Mouse (Mus musculus) hindbrain, embryonic 15.5 days (tissue): ENCODE measurements around the gene Proca1. TPM values are rescaled to one million over a fixed set of nuclear protein-coding genes. Genes with fewer than 3 reads are reported as not detected.

Experiments
- ATAC-seq: fragments of 200-750 bp; cut with Nextera tagmentation; 2 replicates; pipeline ENCODE4 v1.8.0; 2017; ENCODE audit warnings: low read depth, moderate number of reproducible peaks, moderate TSS enrichment; ENCODE audit not compliant: low FRiP score
- H3K27ac ChIP-seq: fragments of 300-500 bp; sonication (generic); replicated peaks from 2 replicates; pipeline ENCODE4 v1.5.1; 2015; ENCODE audit warnings: mild to moderate bottlenecking, inconsistent platforms
- H3K27me3 ChIP-seq: fragments of 300-500 bp; sonication (generic); 2 replicates; pipeline ENCODE4 v1.6.1; 2015; ENCODE audit warnings: control low read depth, inconsistent platforms
- H3K36me3 ChIP-seq: fragments of 300-500 bp; sonication (generic); 2 replicates; pipeline ENCODE4 v1.6.1; 2015; ENCODE audit warnings: control low read depth, inconsistent platforms
- H3K4me1 ChIP-seq: fragments of 300-500 bp; sonication (generic); replicated peaks from 2 replicates; pipeline ENCODE4 v1.6.1; 2015; ENCODE audit warnings: control low read depth, inconsistent platforms
- H3K4me2 ChIP-seq: fragments of 300-500 bp; sonication (generic); 2 replicates; pipeline ENCODE4 v1.6.1; 2015; ENCODE audit warnings: moderate library complexity, mild to moderate bottlenecking, inconsistent platforms
- H3K4me3 ChIP-seq: fragments of 300-500 bp; sonication (generic); 2 replicates; pipeline ENCODE4 v1.5.1; 2015; ENCODE audit warnings: mild to moderate bottlenecking, inconsistent platforms
- H3K9ac ChIP-seq: fragments of 300-500 bp; sonication (generic); 2 replicates; pipeline ENCODE4 v1.6.1; 2015; ENCODE audit warnings: inconsistent platforms
- H3K9me3 ChIP-seq: fragments of 300-500 bp; sonication (generic); 2 replicates; pipeline ENCODE4 v1.6.1; 2016; ENCODE audit warnings: control low read depth, inconsistent platforms
- WGBS: fragments of 180-500 bp; shearing (Covaris S2); methylation state at CpG from one replicate; pipeline ENCODE4 v1.1.7; 2015; 5-methylcytosine and 5-hydroxymethylcytosine counted together
- polyA plus RNA-seq: library from polyadenylated mRNA; unstranded; fragments of >200 nt; fragmentation: Nextera tagmentation; extraction: Ambion mirVana; gene quantifications from 2 replicates; pipeline ENCODE4 v1.2.1, GENCODE M21; 2015

Proca1 gene
- polyA plus RNA-seq, 1 experiment from 2014 or later = 3.2 TPM

DNA sequence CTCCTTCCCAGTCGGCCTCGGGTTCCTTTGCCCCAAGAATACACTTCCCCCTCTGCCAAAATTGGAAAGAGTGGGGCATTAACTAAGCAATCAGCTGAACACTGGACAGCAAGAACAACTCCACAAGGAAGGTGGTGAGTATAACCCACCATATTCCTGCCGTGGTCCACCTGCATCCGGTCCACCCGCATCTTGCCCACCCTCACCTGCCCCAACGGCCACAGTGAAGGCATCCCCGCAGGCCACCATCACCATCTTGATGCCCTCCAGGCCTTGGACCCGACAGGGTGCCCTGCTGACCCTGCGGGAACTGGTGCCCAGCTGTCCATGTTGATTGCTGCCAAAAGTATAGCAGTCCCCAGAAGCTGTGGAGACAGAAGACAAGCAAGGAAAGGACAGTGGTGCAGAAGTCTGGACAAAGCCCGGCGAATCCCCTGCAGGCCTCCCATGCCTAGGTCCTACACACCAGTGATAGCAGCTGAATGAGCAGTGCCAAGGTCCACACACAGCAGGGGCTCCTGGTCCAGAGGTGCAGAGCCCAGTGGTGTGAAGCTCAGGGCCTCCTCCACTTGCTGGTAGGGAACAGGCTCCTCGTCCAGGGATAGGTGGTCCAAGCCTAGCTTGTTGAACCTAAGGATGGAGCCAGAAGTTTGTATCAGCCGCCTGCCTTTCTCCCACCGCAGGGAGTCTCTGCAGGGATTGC, 25.8 kb upstream of the Proca1 start:
- H3K27ac ChIP-seq = no peak overlapping the region
- 89% methylated on average over 14 of the region's 14 CpGs for WGBS
- no peak for ATAC-seq
- no peak overlapping the region for H3K4me2 ChIP-seq
- no peak overlapping the region for H3K9ac ChIP-seq
- H3K9me3 ChIP-seq = no peaks in the 10 kb centered on the region
- no peaks in the 10 kb centered on the region for H3K27me3 ChIP-seq
- peaks cover 25% of the 10 kb centered on the region for H3K4me1 ChIP-seq
- H3K4me3 ChIP-seq = no peak overlapping the region
- H3K36me3 ChIP-seq = no peaks in the 10 kb centered on the region

GRCm38 (mm10) chr11:78168541-78169468, 24.4 kb upstream of the Proca1 start:
- no peaks in the 10 kb centered on the region for H3K9me3 ChIP-seq
- H3K4me3 ChIP-seq = no peak overlapping the region
- no peak overlapping the region for H3K27ac ChIP-seq
- H3K4me1 ChIP-seq = peaks cover 11% of the 10 kb centered on the region
- no peak overlapping the region for H3K9ac ChIP-seq
- H3K27me3 ChIP-seq = no peaks in the 10 kb centered on the region
- WGBS = 66% methylated on average over 19 of the region's 19 CpGs
- no peak overlapping the region for H3K4me2 ChIP-seq
- no peak for ATAC-seq
- H3K36me3 ChIP-seq = no peaks in the 10 kb centered on the region

- no peak overlapping the region for H3K4me3 ChIP-seq
- no peak overlapping the region for H3K4me2 ChIP-seq
- peaks cover 9% of the 10 kb centered on the region for H3K4me1 ChIP-seq
- no peak overlapping the region for H3K27ac ChIP-seq
- no peaks in the 10 kb centered on the region for H3K36me3 ChIP-seq
- H3K9ac ChIP-seq = no peak overlapping the region
- WGBS = 93% methylated on average over 15 of the region's 15 CpGs
- no peak for ATAC-seq
- no peaks in the 10 kb centered on the region for H3K27me3 ChIP-seq
- H3K9me3 ChIP-seq = no peaks in the 10 kb centered on the region
Measured at GRCm38 (mm10) chr11:78170306-78170705, 22.9 kb upstream of the Proca1 start.

GRCm38 (mm10) chr11:78171328-78171727, 21.9 kb upstream of the Proca1 start:
- no peaks in the 10 kb centered on the region for H3K36me3 ChIP-seq
- H3K9me3 ChIP-seq = no peaks in the 10 kb centered on the region
- H3K4me3 ChIP-seq = no peak overlapping the region
- no peak for ATAC-seq
- H3K9ac ChIP-seq = no peak overlapping the region
- WGBS = 64% methylated on average over 4 of the region's 4 CpGs
- H3K4me1 ChIP-seq = peaks cover 6% of the 10 kb centered on the region
- no peak overlapping the region for H3K4me2 ChIP-seq
- no peaks in the 10 kb centered on the region for H3K27me3 ChIP-seq
- no peak overlapping the region for H3K27ac ChIP-seq

DNA sequence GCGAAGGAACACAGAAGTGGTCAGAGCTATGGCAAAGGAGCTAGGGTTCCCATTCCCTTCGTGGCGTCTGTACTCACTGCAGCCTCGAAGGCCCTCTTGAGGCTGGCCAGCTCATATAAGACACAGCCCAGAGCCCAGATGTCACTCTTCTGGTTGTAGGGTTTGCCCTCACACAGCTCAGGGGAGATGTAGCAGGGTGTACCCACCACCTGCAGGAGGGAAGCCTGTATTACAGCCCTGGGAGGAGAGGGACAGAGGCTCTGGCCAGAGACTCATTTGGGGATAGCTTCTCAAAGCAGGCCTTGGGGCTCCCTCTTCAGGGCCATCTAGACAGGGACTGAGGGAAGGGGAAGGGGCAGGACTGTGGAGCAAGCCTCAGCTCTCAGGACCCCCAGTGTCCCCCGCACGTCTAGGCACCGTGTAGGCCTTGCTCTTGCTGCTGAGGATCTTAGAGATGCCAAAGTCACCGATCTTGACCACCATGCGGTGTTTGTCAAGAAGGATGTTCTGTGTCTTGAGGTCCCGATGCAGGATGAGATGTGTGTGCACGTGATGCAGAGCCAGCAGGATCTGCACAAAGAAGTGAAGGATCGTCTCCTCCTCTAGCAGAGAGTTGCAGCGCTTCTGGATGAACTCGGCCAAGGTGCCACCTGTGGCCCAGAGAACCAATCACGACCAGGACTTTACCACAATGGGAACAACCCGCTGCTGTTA, 21.0 kb upstream of the Proca1 start:
- H3K36me3 ChIP-seq = no peaks in the 10 kb centered on the region
- H3K4me1 ChIP-seq = peaks cover 13% of the 10 kb centered on the region
- no peak overlapping the region for H3K4me2 ChIP-seq
- H3K27me3 ChIP-seq = no peaks in the 10 kb centered on the region
- 82% methylated on average over 16 of the region's 16 CpGs for WGBS
- no peak overlapping the region for H3K4me3 ChIP-seq
- no peaks in the 10 kb centered on the region for H3K9me3 ChIP-seq
- no peak overlapping the region for H3K9ac ChIP-seq
- no peak for ATAC-seq
- H3K27ac ChIP-seq = no peak overlapping the region

- no peak overlapping the region for H3K27ac ChIP-seq
- H3K4me3 ChIP-seq = no peak overlapping the region
- no peak overlapping the region for H3K9ac ChIP-seq
- ATAC-seq = no peak
- H3K4me2 ChIP-seq = no peak overlapping the region
- H3K36me3 ChIP-seq = no peaks in the 10 kb centered on the region
- H3K27me3 ChIP-seq = no peaks in the 10 kb centered on the region
- H3K4me1 ChIP-seq = peaks cover 20% of the 10 kb centered on the region
- H3K9me3 ChIP-seq = no peaks in the 10 kb centered on the region
- WGBS = 92% methylated on average over 19 of the region's 19 CpGs
Measured at GRCm38 (mm10) chr11:78172748-78173383, 20.3 kb upstream of the Proca1 start.

DNA sequence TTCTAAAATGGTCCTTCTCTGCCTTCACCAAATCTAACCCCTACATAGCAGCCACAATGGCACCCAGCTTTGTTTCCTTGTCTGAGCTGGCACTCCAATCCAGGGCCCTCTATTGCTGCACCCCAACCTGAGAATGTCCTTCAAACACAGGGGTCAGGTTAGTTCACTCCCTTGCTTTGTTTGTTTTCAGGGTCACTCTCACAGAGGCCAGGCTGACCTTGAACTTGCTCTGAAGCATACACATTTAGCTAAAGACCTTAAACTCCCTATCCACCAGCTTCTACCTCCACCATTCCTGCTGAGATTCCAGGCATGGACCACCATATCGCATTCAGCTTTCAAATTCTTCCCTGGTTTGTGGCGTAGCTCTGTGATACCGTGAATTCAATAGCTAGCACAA, 18.7 kb upstream of the Proca1 start:
- Histone ChIP-seq H3K4me3 (no peak overlapping the region), H3K36me3 (peaks cover 1% of the 10 kb centered on the region; the same call in 1 of the 2 replicates), H3K9me3 (no peaks in the 10 kb centered on the region), H3K9ac (0 out of 2 replicates have a peak overlapping the region, but pooled peaks have one; percentile 1), H3K27me3 (no peaks in the 10 kb centered on the region), H3K4me2 (no peak overlapping the region), H3K4me1 (peaks cover 36% of the 10 kb centered on the region), H3K27ac (no peak overlapping the region)
- no peak for ATAC-seq
- 90% methylated on average over 3 of the region's 3 CpGs for WGBS

GRCm38 (mm10) chr11:78175771-78176401, 17.3 kb upstream of the Proca1 start:
- peaks cover 49% of the 10 kb centered on the region for H3K4me1 ChIP-seq
- peak overlapping the region; percentile 57 for H3K9ac ChIP-seq
- ATAC-seq = no peak
- H3K9me3 ChIP-seq = no peaks in the 10 kb centered on the region
- H3K36me3 ChIP-seq = peaks cover 15% of the 10 kb centered on the region
- peak overlapping the region; percentile 78 for H3K4me3 ChIP-seq
- no peaks in the 10 kb centered on the region for H3K27me3 ChIP-seq
- H3K4me2 ChIP-seq = peak overlapping the region; percentile 87
- WGBS = 6% methylated on average over 9 of the region's 10 CpGs
- H3K27ac ChIP-seq = peak overlapping the region; percentile 83

- Histone ChIP-seq H3K36me3 (peaks cover 20% of the 10 kb centered on the region), H3K27me3 (no peaks in the 10 kb centered on the region), H3K9me3 (no peaks in the 10 kb centered on the region), H3K4me2 (peak within 1 kb of the TSS; percentile 87), H3K4me1 (peaks cover 53% of the 10 kb centered on the region), H3K27ac (peak within 1 kb of the TSS; percentile 89), H3K9ac (peak within 1 kb of the TSS; percentile 57), H3K4me3 (peak within 1 kb of the TSS; percentile 78)
- WGBS = under 1% methylated on average over 32 of the region's 32 CpGs
- peak; percentile 71 for ATAC-seq
Measured at GRCm38 (mm10) chr11:78176402-78176862, 16.8 kb upstream of the Proca1 start, which contains the start of the genes Nek8 and Tlcd1. TSS of gene Nek8 (minus strand) at chr11:78176675. TSS of gene Tlcd1 (plus strand) at chr11:78176711.

DNA sequence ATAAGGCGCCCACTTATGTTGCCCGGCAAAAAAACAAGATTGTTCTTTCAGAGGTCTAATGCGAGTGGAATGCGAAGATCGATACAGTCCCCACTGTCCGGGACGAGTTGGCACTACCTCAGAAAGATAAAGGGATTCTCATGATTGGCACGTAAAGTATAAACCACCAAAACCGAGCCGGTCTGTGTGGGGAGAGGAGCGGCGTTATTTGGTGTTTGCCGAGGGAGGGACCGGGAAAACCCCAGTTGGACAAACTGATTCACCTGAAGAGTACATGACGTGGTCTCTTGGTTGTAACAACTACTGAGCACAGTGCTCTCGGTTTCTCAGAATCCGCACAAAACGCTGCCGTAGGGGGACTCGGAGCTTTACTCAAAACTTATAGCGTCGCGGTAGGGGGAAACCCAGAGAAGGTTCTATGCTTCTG, 16.3 kb upstream of the Proca1 start:
- H3K9ac ChIP-seq = peak overlapping the region; percentile 57
- no peaks in the 10 kb centered on the region for H3K9me3 ChIP-seq
- H3K36me3 ChIP-seq = peaks cover 25% of the 10 kb centered on the region
- H3K27ac ChIP-seq = peak overlapping the region; percentile 83
- H3K4me1 ChIP-seq = peaks cover 58% of the 10 kb centered on the region
- peak overlapping the region; percentile 78 for H3K4me3 ChIP-seq
- no peak for ATAC-seq
- WGBS = 1% methylated on average over 23 of the region's 23 CpGs
- peak overlapping the region; percentile 87 for H3K4me2 ChIP-seq
- no peaks in the 10 kb centered on the region for H3K27me3 ChIP-seq

DNA sequence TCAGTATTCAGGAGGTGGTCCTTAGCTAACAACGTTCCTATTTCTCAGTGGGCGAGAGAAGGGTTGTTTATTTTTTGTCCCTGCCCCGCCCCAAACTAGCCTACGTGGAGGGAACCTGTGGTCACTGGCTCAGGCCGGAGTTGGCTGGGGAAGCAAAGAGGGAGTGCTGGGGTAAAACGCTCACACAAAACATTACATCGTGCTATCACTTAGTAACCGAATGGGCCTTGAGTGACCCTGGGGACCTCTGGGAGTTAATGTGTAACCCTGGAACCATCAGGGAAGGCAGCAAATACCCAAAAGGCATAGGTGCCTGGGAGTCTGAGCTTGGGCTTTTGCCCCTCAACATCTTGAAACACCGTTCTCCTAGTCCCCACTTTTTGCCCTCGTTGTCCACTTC, 15.8 kb upstream of the Proca1 start:
- under 1% methylated on average over 10 of the region's 10 CpGs for WGBS
- peaks cover 28% of the 10 kb centered on the region for H3K36me3 ChIP-seq
- H3K9me3 ChIP-seq = no peaks in the 10 kb centered on the region
- no peaks in the 10 kb centered on the region for H3K27me3 ChIP-seq
- ATAC-seq = peak; percentile 1; the same call in 1 of the 2 replicates
- no peak overlapping the region for H3K9ac ChIP-seq
- peak overlapping the region; percentile 87 for H3K4me2 ChIP-seq
- peak overlapping the region; percentile 78 for H3K4me3 ChIP-seq
- H3K4me1 ChIP-seq = peaks cover 63% of the 10 kb centered on the region
- peak overlapping the region; percentile 89 for H3K27ac ChIP-seq
